Mouse (Mus musculus) gastrocnemius, postnatal 36 days (tissue): ENCODE results near the gene Esrrg. TPM values are rescaled to one million over a fixed set of nuclear protein-coding genes. Genes with fewer than 3 reads are reported as not detected.

Experiments
- DNase-seq, 2 experiments: peaks; one replicate each; pipeline ENCODE4 v3.0.0; 2022
- intact Hi-C: fragments of 180-260 bp; cut with DNase I; formaldehyde crosslinking; loops from one replicate; pipeline ENCODE4 v1.15.1; 2025
- total RNA-seq, 2 experiments: library from RNA; stranded (reverse); gene quantifications; 2 replicates each; pipeline ENCODE4 v1.2.3; 2021

The Esrrg gene
- total RNA-seq, 2 experiments from 2014 or later = 18.5 to 30.4 TPM

DNA sequence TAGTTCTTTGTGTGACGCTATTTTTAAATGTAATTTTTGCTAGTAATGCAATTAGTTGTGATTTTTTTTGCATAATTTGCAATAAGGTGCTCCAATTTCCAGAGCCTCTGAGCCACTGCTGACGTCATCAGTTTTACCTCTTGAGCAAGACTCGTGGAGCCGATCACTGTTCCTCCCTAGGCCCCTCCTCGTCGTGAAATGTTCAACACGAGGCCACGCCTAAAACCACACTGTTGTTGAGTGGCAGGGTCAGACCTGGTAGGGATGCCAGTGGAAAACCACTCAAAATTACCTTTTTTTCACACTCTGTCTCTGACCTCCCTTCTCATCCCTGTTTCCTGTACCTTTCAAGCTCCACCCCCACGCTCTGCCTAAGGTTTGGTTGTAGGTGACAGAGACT is 282.7 kb downstream of the Esrrg start:
- DNase-seq = no peak
- intact Hi-C loops = no loop called here

DNA sequence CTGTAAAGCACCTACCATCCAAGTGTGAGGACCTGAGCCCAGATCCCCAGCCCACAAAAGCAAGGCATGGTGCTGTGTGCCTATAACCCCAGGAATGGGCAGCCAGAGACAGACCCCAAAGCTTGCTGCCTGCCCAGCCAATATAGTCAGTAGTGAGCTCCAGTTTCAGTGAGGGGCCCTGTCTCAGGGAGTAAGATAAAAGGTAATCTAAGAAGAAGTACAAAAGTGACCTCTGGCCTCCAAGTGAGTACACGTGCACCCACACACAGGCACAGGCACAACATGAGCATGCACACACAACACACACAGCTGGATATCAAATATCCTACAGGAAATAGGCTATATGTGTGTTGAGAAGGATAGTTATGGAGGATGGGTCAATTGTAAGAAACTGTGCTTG is 286.9 kb downstream of the Esrrg start:
- intact Hi-C loops = no loop called here
- no peak for DNase-seq

- intact Hi-C loops = no loop called here
- DNase-seq = no peak
These were observed 287.7 kb downstream of the Esrrg start for GRCm38 (mm10) chr1:187896291-187896690.

DNA sequence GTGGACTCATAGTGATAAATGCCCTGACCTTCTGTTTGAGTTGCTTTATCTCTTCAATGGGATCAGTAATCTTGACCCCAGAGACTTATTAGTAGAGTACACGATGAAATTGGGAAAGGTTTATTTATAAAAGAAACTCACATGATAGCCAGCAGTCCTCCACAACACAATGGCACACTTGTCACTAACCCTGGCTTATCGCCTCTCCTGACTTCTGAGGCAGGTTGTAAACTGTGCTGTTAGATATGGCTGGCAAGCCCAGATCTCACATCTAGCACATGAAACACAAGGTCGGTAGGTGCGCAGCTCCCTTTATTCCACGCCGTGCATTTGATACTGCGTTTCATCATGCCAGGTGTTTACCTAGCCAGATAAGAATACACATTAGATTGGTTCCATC is 288.3 kb downstream of the Esrrg start:
- DNase-seq = no peak
- intact Hi-C loops = no loop called here

- intact Hi-C loops = no loop called here
These were observed 290.9 kb downstream of the Esrrg start for GRCm38 (mm10) chr1:187899541-187899940.

DNA sequence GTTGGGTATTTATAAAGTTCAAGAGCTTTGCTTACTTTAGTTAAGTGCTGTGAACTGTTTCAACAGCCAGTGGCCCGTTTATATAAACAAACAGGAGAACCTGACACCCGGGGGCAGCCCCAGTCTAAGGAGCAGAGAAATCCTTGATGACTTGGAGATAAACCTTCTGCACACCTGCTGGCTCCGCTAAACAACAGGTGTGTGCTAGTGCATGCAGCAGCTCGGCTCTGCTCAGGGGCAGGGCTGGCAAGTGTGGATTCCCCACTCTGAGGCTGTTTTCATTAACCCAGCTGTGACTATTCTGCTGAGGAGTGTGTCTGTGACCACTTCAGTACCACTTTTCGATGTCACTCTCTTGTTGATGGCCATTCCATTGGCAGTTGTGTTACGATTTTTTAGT is 292.2 kb downstream of the Esrrg start:
- intact Hi-C loops = no loop called here
- DNase-seq = no peak

More at GRCm38 (mm10) chr1:187899541-187899940, 290.9 kb downstream of the Esrrg start:
- DNase-seq = no peak

- no peak for DNase-seq
- intact Hi-C loops = no loop called here
These were observed 293.6 kb downstream of the Esrrg start for GRCm38 (mm10) chr1:187902176-187902575.

DNA sequence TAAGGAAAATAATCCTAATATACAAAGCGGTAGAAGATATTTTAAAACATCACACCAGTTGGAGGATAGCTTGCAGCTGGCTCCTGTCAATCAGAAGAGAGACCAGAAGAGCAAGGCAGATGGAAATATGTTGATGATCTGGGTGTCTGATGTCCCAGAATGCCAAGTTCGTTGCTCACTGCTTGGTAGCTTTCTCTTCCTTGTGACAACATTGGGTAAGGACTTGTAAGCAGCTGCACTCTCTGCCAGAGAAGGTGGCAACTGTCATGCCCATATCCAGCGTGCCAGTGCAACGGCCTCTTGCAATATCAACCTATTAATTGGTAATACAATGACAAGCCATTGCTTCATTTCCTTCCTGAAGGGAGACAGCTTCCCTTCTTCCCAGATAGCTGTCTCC is 296.1 kb downstream of the Esrrg start:
- no peak for DNase-seq
- intact Hi-C loops = no loop called here

GRCm38 (mm10) chr1:187907407-187907806 is 298.8 kb downstream of the Esrrg start:
- no peak for DNase-seq
- intact Hi-C loops = no loop called here

- no peak for DNase-seq
- intact Hi-C loops = no loop called here
These were observed 299.3 kb downstream of the Esrrg start for GRCm38 (mm10) chr1:187907871-187908270.

DNA sequence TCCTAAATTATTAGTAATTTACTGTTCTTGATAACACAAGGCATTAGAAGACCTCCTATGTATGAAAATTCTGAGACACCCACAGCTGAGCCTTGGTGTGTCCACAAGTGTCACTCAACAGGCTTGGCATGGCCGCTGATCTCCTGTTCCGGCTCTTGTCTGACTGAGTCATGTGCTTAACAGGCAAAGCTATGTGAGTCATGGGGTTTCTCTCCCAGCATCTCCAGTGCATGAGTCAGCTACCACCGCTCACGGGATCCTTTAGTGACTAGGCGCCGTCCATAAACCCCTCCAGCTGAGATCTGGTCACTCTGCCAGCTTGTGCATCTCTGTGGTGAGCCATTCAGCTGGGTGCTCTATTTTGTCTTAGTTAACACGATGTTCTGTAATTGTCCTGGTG is 302.1 kb downstream of the Esrrg start:
- no peak for DNase-seq

DNA sequence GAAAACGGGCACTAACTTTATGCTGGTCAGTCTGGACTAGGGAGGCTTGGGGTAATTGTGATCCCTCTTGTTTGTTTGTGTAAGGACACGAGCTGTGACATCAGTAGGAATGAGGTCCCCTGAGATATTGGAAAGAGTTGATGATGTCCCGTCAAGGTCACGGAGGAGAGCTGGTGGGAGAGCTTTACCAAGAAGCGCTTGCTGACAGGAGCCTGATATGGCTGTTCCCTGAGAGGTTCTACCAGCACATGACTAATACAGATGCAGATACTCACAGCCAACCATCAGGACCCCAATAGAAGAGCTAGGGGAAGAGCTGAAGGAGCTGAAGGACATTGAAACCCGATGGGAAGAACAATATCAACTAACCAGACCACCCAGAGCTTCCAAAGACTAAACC is 302.6 kb downstream of the Esrrg start:
- intact Hi-C loops = no loop called here
- no peak for DNase-seq

More for the DNA sequence above, 302.1 kb downstream of the Esrrg start:
- intact Hi-C loops = no loop called here

DNA sequence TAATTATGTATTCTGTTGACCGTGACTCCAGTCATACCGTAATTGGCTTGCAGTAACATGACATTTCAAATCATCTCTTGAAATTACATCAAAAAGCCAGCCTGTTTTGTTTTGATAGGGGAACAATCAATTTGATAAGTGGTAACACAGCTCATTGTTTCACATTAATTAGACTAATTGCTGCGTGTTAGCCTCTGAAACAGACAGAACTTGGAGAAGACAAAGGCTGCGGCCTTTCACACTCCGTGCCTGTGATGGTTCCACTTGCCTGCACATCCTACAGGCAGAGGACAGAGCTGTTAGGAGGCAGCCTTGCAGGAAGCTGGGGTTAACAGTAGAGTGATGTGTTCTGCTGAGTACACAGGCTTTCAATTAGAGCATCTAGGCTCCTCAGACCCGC is 309.7 kb downstream of the Esrrg start:
- intact Hi-C loops = no loop called here

DNA sequence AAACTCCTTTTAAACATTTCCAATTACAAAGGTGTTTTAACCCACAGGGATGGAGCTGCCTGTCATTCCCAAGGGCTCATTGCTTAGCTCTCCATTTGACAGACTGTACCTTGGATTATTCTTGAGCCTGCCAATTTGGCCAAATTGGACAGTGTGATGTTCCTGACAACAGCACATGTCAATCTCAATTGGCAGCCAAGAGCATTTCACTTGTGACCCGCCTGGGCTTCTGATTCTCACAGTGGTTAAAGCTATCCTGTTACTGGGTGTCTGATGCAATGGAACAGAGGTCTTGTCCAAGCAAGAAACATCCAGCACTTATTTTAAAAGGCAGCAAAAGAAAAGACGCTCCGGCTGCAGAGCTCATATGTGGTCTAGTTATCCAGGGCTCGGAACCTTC is 310.3 kb downstream of the Esrrg start:
- intact Hi-C loops = no loop called here
- DNase-seq = no peak

More for the DNA sequence above, 309.7 kb downstream of the Esrrg start:
- no peak for DNase-seq

- DNase-seq = no peak
- intact Hi-C loops = no loop called here
These were observed 311.7 kb downstream of the Esrrg start for GRCm38 (mm10) chr1:187920156-187920777.

DNA sequence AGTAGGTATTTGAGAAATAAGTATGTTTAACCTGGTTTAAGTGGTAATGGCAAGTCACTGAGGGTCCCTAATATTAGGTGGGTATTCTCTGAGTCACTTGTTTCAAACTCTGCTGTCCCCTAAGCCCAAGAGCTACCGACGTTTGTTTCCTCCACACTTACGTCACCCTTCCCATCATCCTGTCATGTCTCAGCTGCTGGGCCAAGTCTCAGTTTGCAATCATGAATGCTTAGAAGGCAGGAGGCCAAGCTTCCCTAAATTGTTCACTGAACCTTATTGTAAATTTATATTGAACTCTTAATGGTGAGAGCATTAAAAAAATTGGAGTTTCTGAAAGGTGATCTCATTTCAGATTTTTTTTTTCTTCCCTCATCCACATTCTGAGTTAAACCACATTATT is 322.6 kb downstream of the Esrrg start:
- intact Hi-C loops = no loop called here
- DNase-seq = no peak

DNA sequence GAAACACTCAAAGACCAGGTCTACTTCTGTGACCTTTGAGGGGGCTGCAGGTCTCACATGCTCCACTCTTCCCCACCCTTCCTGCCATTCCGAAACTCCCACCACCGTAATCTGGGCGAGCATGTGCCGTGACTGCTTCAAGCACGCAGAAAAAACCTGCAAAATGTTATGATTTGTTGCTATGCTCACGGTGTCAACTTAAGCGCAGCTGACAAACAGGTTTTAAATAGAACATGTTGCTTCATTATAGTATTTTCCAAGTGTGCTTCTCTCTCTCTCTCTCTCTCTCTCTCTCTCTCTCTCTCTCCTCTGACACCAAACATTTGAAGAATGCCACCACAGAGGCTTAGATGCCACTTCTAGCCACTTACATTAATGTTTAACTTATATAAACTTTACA is 330.1 kb downstream of the Esrrg start:
- DNase-seq = no peak
- intact Hi-C loops = no loop called here

DNA sequence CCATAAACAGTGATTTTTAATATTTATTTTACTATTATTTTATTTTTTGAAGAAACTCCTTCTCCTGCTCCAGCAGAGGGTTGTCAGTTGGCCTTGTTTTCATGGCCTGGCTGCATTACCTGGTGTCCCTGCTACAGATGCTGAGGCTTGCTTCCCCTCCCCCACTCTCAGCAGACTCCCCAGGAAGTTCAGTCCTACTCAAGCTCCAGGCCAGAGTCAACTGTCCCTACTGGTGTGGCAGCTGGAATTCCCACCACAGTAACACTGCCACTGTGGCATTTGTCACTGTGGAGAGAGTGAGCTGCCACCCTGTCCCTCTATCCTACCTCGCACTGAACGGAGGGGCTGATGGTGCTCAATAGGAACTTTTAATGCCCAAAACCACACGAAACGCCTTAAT is 330.5 kb downstream of the Esrrg start:
- intact Hi-C loops = no loop called here
- no peak for DNase-seq

DNA sequence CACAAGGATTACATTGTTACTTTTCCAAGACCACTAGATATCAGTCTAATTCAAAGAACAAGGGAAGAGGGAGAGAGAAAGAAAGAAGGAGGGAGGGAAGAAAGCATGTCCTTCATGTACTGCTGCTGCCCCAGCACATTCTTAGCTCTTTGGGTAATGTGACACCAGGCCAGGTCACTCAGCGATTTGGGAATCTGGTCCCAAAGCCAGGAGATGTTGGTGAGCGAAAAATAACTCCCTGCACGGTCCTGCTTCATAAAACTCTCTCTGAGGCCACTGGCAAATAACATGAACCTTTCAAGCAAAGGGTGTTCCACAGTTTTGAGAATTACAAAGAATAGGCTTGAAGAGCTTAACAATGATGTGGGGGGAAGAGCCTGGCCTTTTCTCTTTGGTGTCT is 342.9 kb downstream of the Esrrg start:
- DNase-seq = no peak
- intact Hi-C loops = no loop called here

- DNase-seq = no peak
- intact Hi-C loops = no loop called here
These were observed 348.1 kb downstream of the Esrrg start for GRCm38 (mm10) chr1:187956702-187957101.

- intact Hi-C loops = no loop called here
- DNase-seq = no peak
These were observed 350.6 kb downstream of the Esrrg start for GRCm38 (mm10) chr1:187959192-187959591.

GRCm38 (mm10) chr1:187961452-187961851 is 352.9 kb downstream of the Esrrg start:
- intact Hi-C loops = no loop called here
- no peak for DNase-seq
